ENCODE assay signal across 19 mouse cellular contexts in the genomic region with DNA sequence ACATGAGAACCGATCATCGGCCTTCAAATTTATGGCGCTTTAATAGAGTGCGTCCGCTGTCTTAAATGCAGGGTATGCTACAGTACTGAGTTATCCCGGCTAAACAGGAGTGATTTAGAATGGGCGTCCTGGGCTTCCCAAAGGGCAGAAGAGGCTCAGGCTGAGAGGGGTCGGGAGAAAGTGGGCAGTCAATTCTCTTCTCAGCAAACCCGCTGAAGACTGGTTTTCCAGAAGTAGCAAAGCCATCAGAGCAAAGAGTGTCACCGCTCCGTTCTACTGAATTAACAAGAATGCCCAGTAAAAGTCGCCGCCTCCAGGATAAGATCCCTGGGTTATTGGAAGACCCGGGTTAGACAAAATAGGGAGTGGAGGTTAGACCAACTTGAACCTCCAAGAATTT. TPM values are rescaled to one million over a fixed set of nuclear protein-coding genes. Genes with fewer than 3 reads are reported as not detected.
DNase-seq lines count a peak whose midpoint lies in the region; ATAC-seq lines count a peak whose summit lies in the region.
"Had no signal": no experiment of that assay in that cellular context is flagged by ENCODE, and none has a peak within 500 bp of the region (broad histone marks: within the 10 kb centered on the region; RNA-seq: fewer than 3 reads in every experiment).

No protein-coding gene starts in this region.

- H3K27ac ChIP-seq in kidney, embryonic 16.5 days (ENCODE audit: low read length), result peak overlapping the region; percentile 94
- peak overlapping the region; percentile 35; the same call in 1 of the 2 replicates for H3K27ac ChIP-seq in embryonic facial prominence, embryonic 10.5 days (replicated peaks)
- peak overlapping the region; percentile 98 for H3K27ac ChIP-seq in hindbrain, embryonic 14.5 days
- no peak overlapping the region for H3K27ac ChIP-seq in limb, embryonic 15.5 days
- H3K27ac ChIP-seq: embryonic facial prominence, embryonic 12.5 days; lung, embryonic 15.5 days had no signal

- H3K9ac ChIP-seq in kidney, embryonic 16.5 days (replicated peaks; ENCODE audit: low read length), result peak overlapping the region; percentile 75
- peak overlapping the region; percentile 87 for H3K9ac ChIP-seq in hindbrain, embryonic 14.5 days
- H3K9ac ChIP-seq in limb, embryonic 15.5 days, result no peak overlapping the region
- H3K9ac ChIP-seq: embryonic facial prominence, embryonic 12.5 days; forebrain, postnatal 0 days; lung, embryonic 15.5 days had no signal

- H3K4me3 ChIP-seq in kidney, embryonic 16.5 days (ENCODE audit: low read length), result peak overlapping the region; percentile 44
- H3K4me3 ChIP-seq in embryonic facial prominence, embryonic 10.5 days, result peak overlapping the region; percentile 35
- peak overlapping the region; percentile 42 for H3K4me3 ChIP-seq in hindbrain, embryonic 14.5 days (replicated peaks; ENCODE audit: low read length)
- H3K4me3 ChIP-seq in limb, embryonic 15.5 days, result peak overlapping the region; percentile 19; the same call in 1 of the 2 replicates
- H3K4me3 ChIP-seq: embryonic facial prominence, embryonic 12.5 days; lung, embryonic 15.5 days had no signal

- peak overlapping the region; percentile 78 for H3K4me2 ChIP-seq in kidney, embryonic 16.5 days (replicated peaks; ENCODE audit: low read depth, low read length)
- H3K4me2 ChIP-seq in hindbrain, embryonic 14.5 days (replicated peaks), result peak overlapping the region; percentile 82
- H3K4me2 ChIP-seq in limb, embryonic 15.5 days, result no peak overlapping the region
- H3K4me2 ChIP-seq: lung, embryonic 15.5 days had no signal

- ATAC-seq in kidney, embryonic 16.5 days (ENCODE audit: low FRiP score, low TSS enrichment), result no peak
- ATAC-seq in hindbrain, embryonic 14.5 days (ENCODE audit: low FRiP score), result no peak
- no peak for ATAC-seq in limb, embryonic 15.5 days (ENCODE audit: insufficient number of reproducible peaks, low FRiP score, low TSS enrichment, low read depth)
- no peak for ATAC-seq in CD4-positive, CD25-positive, alpha-beta regulatory T cell, adult 4 months
- ATAC-seq: forebrain, postnatal 0 days had no signal

- H3K27me3 ChIP-seq in kidney, embryonic 16.5 days (ENCODE audit: insufficient read depth, low read length), result peaks cover 10% of the 10 kb centered on the region
- peaks cover 100% of the 10 kb centered on the region for H3K27me3 ChIP-seq in embryonic facial prominence, embryonic 10.5 days (replicated peaks; ENCODE audit: low read depth, poor library complexity, severe bottlenecking)
- peaks cover 88% of the 10 kb centered on the region for H3K27me3 ChIP-seq in hindbrain, embryonic 14.5 days (ENCODE audit: control insufficient read depth, insufficient read depth, low read length)
- H3K27me3 ChIP-seq in limb, embryonic 15.5 days, result peaks cover 97% of the 10 kb centered on the region
- H3K27me3 ChIP-seq: CH12.LX had no signal

- no peaks in the 10 kb centered on the region for H3K9me3 ChIP-seq in kidney, embryonic 16.5 days (ENCODE audit: low read length)
- H3K9me3 ChIP-seq in embryonic facial prominence, embryonic 10.5 days, result no peaks in the 10 kb centered on the region
- H3K9me3 ChIP-seq in hindbrain, embryonic 14.5 days (ENCODE audit: control insufficient read depth, low read length), result no peaks in the 10 kb centered on the region
- H3K9me3 ChIP-seq in limb, embryonic 15.5 days, result no peaks in the 10 kb centered on the region
- H3K9me3 ChIP-seq: embryonic facial prominence, embryonic 12.5 days; lung, embryonic 15.5 days had no signal

- no peaks in the 10 kb centered on the region for H3K36me3 ChIP-seq in kidney, embryonic 16.5 days (ENCODE audit: insufficient read depth, low read length)
- no peaks in the 10 kb centered on the region for H3K36me3 ChIP-seq in embryonic facial prominence, embryonic 10.5 days (replicated peaks)
- H3K36me3 ChIP-seq in hindbrain, embryonic 14.5 days (replicated peaks; ENCODE audit: control insufficient read depth, insufficient read depth), result 0 out of 2 replicates have a peak, but pooled peaks cover 5% of the 10 kb centered on the region
- no peaks in the 10 kb centered on the region for H3K36me3 ChIP-seq in limb, embryonic 15.5 days
- H3K36me3 ChIP-seq: embryonic facial prominence, embryonic 12.5 days; lung, embryonic 15.5 days had no signal

- no peak for DNase-seq in kidney, postnatal 14 days
- no peak for DNase-seq in embryonic facial prominence, embryonic 10.5 days (ENCODE audit: low spot score)
- DNase-seq in hindbrain, embryonic 14.5 days (ENCODE audit: low spot score), result no peak
- no peak for DNase-seq in cerebellum, postnatal 4 days (ENCODE audit: low spot score in 2 of 2)
- DNase-seq in adrenal gland, adult 18-20 months (ENCODE audit: low spot score in 2 of 2), result no peak
- DNase-seq: forebrain, postnatal 0 days; heart, adult 18-20 months; left cerebral cortex, postnatal 4 days had no signal

- WGBS in kidney, embryonic 16.5 days, result 5% methylated on average over 14 of the region's 14 CpGs
- WGBS in embryonic facial prominence, embryonic 10.5 days, result 2% methylated on average over 14 of the region's 14 CpGs
- WGBS in hindbrain, embryonic 14.5 days, result 1% methylated on average over 14 of the region's 14 CpGs
- WGBS in limb, embryonic 15.5 days, result 8% methylated on average over 14 of the region's 14 CpGs

- peaks cover 70% of the 10 kb centered on the region for H3K4me1 ChIP-seq in kidney, embryonic 16.5 days (ENCODE audit: insufficient read depth, low read length)
- peaks cover 12% of the 10 kb centered on the region; the same call in 1 of the 2 replicates for H3K4me1 ChIP-seq in embryonic facial prominence, embryonic 10.5 days
- peaks cover 6% of the 10 kb centered on the region; the same call in 1 of the 2 replicates for H3K4me1 ChIP-seq in hindbrain, embryonic 14.5 days (replicated peaks; ENCODE audit: control insufficient read depth, insufficient read depth, low read length)
- H3K4me1 ChIP-seq in limb, embryonic 15.5 days, result peaks cover 37% of the 10 kb centered on the region
- H3K4me1 ChIP-seq: embryonic facial prominence, embryonic 12.5 days had no signal

RNA-seq across cellular contexts. Expression of a gene that starts 13.3 kb away (rescaled TPM):
- 1.3 and 2.1 TPM in 2 replicates for polyA plus RNA-seq in kidney, embryonic 16.5 days (2015; fragmentation: Nextera tagmentation; extraction: Ambion mirVana)
- not detected in 2 replicates for polyA plus RNA-seq in embryonic facial prominence, embryonic 10.5 days (2016; fragmentation: Nextera tagmentation; extraction: Ambion mirVana)
- 0.82 and 1.3 TPM in 2 replicates for polyA plus RNA-seq in hindbrain, embryonic 14.5 days (2014; fragmentation: Nextera tagmentation; extraction: Ambion mirVana)
- 0.08 and 0.11 TPM in 2 replicates for polyA plus RNA-seq in limb, embryonic 15.5 days (2015; fragmentation: Nextera tagmentation; extraction: Ambion mirVana)
- not detected for polyA plus RNA-seq in CD4-positive, CD25-positive, alpha-beta regulatory T cell, adult 4 months (2017; shearing (Covaris generic))
- total RNA-seq in adrenal gland, adult 18-20 months (2021), result 1 to 10 TPM; 1.6 to 2.8 TPM
- total RNA-seq: forebrain, postnatal 0 days; heart, adult 18-20 months; layer of hippocampus, postnatal 10 days; left cerebral cortex, postnatal 4 days; megakaryocyte-erythroid progenitor cell, adult 5-6 weeks; neutrophil, adult 5-6 weeks had no signal
- polyA plus RNA-seq: embryonic facial prominence, embryonic 12.5 days; forebrain, postnatal 0 days had no signal

RNA-seq across cellular contexts. Expression of a gene that starts 22.9 kb away (rescaled TPM):
- polyA plus RNA-seq in kidney, embryonic 16.5 days (2015; fragmentation: Nextera tagmentation; extraction: Ambion mirVana), result 0.99 and 1.00 TPM in 2 replicates
- 0.20 and 0.39 TPM in 2 replicates for polyA plus RNA-seq in embryonic facial prominence, embryonic 10.5 days (2016; fragmentation: Nextera tagmentation; extraction: Ambion mirVana)
- 0.64 and 0.76 TPM in 2 replicates for polyA plus RNA-seq in hindbrain, embryonic 14.5 days (2014; fragmentation: Nextera tagmentation; extraction: Ambion mirVana)
- polyA plus RNA-seq in limb, embryonic 15.5 days (2015; fragmentation: Nextera tagmentation; extraction: Ambion mirVana), result 0.26 and 0.42 TPM in 2 replicates
- polyA plus RNA-seq in CD4-positive, CD25-positive, alpha-beta regulatory T cell, adult 4 months (2017; shearing (Covaris generic)), result not detected
- total RNA-seq in adrenal gland, adult 18-20 months (2021), result not detected
- total RNA-seq: adrenal gland, postnatal 14 days; CH12.LX; forebrain, postnatal 0 days; heart, adult 18-20 months; layer of hippocampus, postnatal 10 days; left cerebral cortex, postnatal 4 days; megakaryocyte-erythroid progenitor cell, adult 5-6 weeks; neutrophil, adult 5-6 weeks had no signal
- polyA plus RNA-seq: forebrain, postnatal 0 days; lung, embryonic 15.5 days; testis, adult 2 months had no signal

RNA-seq across cellular contexts. Expression of a gene that starts 28.1 kb away (rescaled TPM):
- polyA plus RNA-seq in kidney, embryonic 16.5 days (2015; fragmentation: Nextera tagmentation; extraction: Ambion mirVana), result 4.5 and 4.9 TPM in 2 replicates
- polyA plus RNA-seq in embryonic facial prominence, embryonic 10.5 days (2016; fragmentation: Nextera tagmentation; extraction: Ambion mirVana), result not detected in 2 replicates
- 3.1 and 4.3 TPM in 2 replicates for polyA plus RNA-seq in hindbrain, embryonic 14.5 days (2014; fragmentation: Nextera tagmentation; extraction: Ambion mirVana)
- polyA plus RNA-seq in limb, embryonic 15.5 days (2015; fragmentation: Nextera tagmentation; extraction: Ambion mirVana), result 0.29 and 0.66 TPM in 2 replicates
- polyA plus RNA-seq in CD4-positive, CD25-positive, alpha-beta regulatory T cell, adult 4 months (2017; shearing (Covaris generic)), result not detected
- total RNA-seq in adrenal gland, adult 18-20 months (2021), result 10 to 100 TPM; 14.9 to 19.6 TPM
- total RNA-seq: forebrain, postnatal 0 days; layer of hippocampus, postnatal 10 days; left cerebral cortex, postnatal 4 days; megakaryocyte-erythroid progenitor cell, adult 5-6 weeks; neutrophil, adult 5-6 weeks had no signal
- polyA plus RNA-seq: forebrain, postnatal 0 days had no signal

RNA-seq across cellular contexts. Expression of a gene that starts 28.1 kb away (rescaled TPM):
- polyA plus RNA-seq in kidney, embryonic 16.5 days (2015; fragmentation: Nextera tagmentation; extraction: Ambion mirVana), result 14.6 and 15.4 TPM in 2 replicates
- polyA plus RNA-seq in embryonic facial prominence, embryonic 10.5 days (2016; fragmentation: Nextera tagmentation; extraction: Ambion mirVana), result 1.7 and 6.9 TPM in 2 replicates
- 44.9 and 55.1 TPM in 2 replicates for polyA plus RNA-seq in hindbrain, embryonic 14.5 days (2014; fragmentation: Nextera tagmentation; extraction: Ambion mirVana)
- 0.55 and 0.65 TPM in 2 replicates for polyA plus RNA-seq in limb, embryonic 15.5 days (2015; fragmentation: Nextera tagmentation; extraction: Ambion mirVana)
- not detected for polyA plus RNA-seq in CD4-positive, CD25-positive, alpha-beta regulatory T cell, adult 4 months (2017; shearing (Covaris generic))
- total RNA-seq in adrenal gland, adult 18-20 months (2021), result under 1 TPM; 0.89 to 0.90 TPM
- total RNA-seq: forebrain, postnatal 0 days; heart, adult 18-20 months; layer of hippocampus, postnatal 10 days; left cerebral cortex, postnatal 4 days; megakaryocyte-erythroid progenitor cell, adult 5-6 weeks; neutrophil, adult 5-6 weeks had no signal
- polyA plus RNA-seq: forebrain, postnatal 0 days had no signal

RNA-seq across cellular contexts. Expression of a gene that starts 35.5 kb away (rescaled TPM):
- polyA plus RNA-seq in kidney, embryonic 16.5 days (2015; fragmentation: Nextera tagmentation; extraction: Ambion mirVana), result 41.0 and 45.6 TPM in 2 replicates
- polyA plus RNA-seq in embryonic facial prominence, embryonic 10.5 days (2016; fragmentation: Nextera tagmentation; extraction: Ambion mirVana), result not detected in 2 replicates
- 2.1 and 3.3 TPM in 2 replicates for polyA plus RNA-seq in hindbrain, embryonic 14.5 days (2014; fragmentation: Nextera tagmentation; extraction: Ambion mirVana)
- polyA plus RNA-seq in limb, embryonic 15.5 days (2015; fragmentation: Nextera tagmentation; extraction: Ambion mirVana), result 5.9 and 7.3 TPM in 2 replicates
- polyA plus RNA-seq in CD4-positive, CD25-positive, alpha-beta regulatory T cell, adult 4 months (2017; shearing (Covaris generic)), result not detected
- 10 to 100 TPM; 24.6 to 36.4 TPM for total RNA-seq in adrenal gland, adult 18-20 months (2021)
- total RNA-seq: megakaryocyte-erythroid progenitor cell, adult 5-6 weeks; neutrophil, adult 5-6 weeks had no signal
